Mouse (Mus musculus) brain, embryonic 14.5 days (tissue): ENCODE measurements around the gene Mrps21.
"Not testable (repeated sequence)": the region's sequence is repeated elsewhere in the genome, so short reads cannot be mapped to it uniquely, and the experiment has no call there.

Source experiments
- CTCF ChIP-seq: fragments of 200-500 bp; IDR thresholded peaks from 2 replicates; pipeline ENCODE4 v1.5.1; 2012; ENCODE audit warnings: inconsistent platforms, mild to moderate bottlenecking, moderate library complexity, borderline replicate concordance; ENCODE audit not compliant: insufficient read depth, insufficient read length; ENCODE audit errors: extremely low read depth
- POLR2A ChIP-seq: fragments of 200-500 bp; IDR thresholded peaks from 2 replicates; pipeline ENCODE4 v1.6.1; 2012; ENCODE audit warnings: mild to moderate bottlenecking, inconsistent platforms, borderline replicate concordance; ENCODE audit not compliant: poor library complexity, insufficient read depth, insufficient read length, severe bottlenecking; ENCODE audit errors: extremely low read depth

- TF ChIP-seq CTCF, POLR2A: not testable (repeated sequence)
Measured at GRCm38 (mm10) chr3:95857050-95857449, 14.3 kb downstream of the Mrps21 start.
